Mouse (Mus musculus): ENCODE measurements at regions not wholly inside any gene's neighbourhood (a gene's known extent, or its start where the extent isn't known, plus 50 kb on each side); places are given as distances from the start of the nearest gene placed in this dataset.

DNA sequence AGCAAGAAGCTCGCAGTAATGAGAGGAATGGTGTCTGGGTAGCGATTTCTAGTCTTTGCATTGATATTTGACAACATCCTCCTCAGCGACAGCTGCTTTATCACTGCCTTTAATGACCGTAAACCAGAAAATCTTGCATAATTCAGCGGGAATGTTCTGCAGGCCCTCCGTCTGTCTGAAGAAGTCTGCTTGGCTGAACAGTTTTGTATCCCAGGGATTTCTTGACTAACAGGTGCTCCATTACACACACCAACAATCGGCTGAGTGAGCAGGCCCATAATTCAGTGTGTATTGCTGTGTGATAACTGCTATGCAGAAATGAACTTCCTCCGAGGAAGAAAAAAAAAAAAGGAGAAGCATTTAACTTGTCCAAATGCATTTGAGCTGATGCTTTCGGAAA lies 747.4 kb downstream of the Galc start:
- TF ChIP-seq CTCF (IDR thresholded peaks at IDR 0.05; ENCODE audit: low read depth) (no peak), EP300 (optimal IDR thresholded peaks at IDR 0.05) (no peak)
